Mouse (Mus musculus) T-helper 2 cell (primary cell): ENCODE data around the gene Cyp4f13.

Source experiments
- in situ Hi-C: fragments of 300-600 bp; cut with MboI, MseI; formaldehyde crosslinking; loops from one replicate; pipeline ENCODE4 v1.15.1; 2025; ENCODE audit warnings: high pct_unique_total_duplicates

Cyp4f13 gene

DNA sequence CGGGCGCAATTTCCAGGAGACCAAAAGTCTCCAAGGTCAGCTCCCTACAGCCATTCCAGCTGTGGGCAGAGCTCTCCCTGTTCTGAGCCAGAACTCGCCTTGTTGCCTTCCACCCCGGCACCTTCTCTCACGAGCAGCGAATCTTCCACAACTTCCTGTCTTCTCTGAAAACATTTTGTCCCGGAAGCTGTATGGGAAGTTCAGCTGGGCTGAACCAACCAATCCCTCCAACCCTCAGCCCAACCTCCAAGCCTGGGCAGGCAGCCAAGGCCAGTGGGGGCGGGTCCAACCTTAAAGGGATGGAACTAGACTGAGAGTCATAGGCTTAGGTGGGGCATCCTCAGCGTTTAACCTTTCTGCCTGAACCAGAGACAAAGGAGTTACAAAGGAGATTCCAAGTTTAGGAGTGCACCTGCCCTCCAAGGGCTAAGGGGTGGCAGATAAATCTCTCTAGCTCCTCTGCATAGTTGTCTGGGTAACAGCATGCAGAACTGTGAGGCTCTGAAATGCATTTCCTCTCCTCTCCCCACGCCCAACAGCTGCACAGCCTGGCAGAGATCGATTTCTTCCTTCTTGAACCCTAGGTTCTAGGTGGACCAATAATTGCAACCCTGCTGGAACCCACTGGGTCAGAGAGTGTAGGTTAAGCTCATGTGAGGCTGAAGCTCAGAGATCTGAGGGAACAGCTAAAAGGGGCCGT is at the start of gene Cyp4f13:
Gene Cyp4f13, minus strand, starts transcription at position 188 of the 700 bp plus-strand sequence.
- in situ Hi-C loops, result no loop called here

DNA sequence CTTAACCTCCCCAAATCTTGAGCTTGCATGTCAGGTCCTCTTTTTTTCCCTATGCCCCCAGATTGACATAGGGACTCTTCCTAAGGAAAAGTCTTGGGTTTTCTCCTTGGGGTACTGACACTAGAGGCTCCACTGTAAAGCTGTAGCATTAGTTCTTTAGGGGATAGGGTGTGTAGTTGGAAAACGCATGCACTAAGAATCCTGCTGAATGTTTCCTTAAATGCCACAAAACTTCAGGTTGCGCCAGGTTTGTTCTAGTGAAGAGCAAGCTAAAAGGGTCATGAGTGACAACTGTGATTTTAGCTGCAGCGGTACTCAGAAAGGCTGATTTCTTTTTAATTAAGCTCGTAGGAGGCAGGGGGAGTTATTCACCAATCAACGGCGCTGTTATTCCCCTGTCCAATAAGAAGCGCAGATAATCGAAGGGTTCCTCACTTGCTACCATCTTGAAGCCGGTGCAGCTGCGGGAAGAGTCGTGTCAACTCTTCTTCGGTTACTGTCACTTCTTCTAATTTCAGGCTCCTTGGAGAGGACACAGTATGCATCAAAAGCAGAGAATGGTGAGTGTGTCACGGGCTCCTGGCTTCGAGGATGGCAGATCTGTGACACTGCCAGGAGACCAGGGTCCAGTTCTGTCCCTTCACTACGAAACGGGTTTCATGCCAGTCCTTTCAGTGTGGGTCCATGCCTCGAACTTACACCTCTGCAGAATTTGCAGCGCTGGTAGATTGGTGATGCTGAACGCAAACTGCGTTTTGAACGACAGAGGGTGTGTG is 45.7 kb upstream of the Cyp4f13 start, which contains the start of gene Zfp952:
Gene Zfp952, plus strand, starts transcription at position 431 of the 776 bp plus-strand sequence.
- in situ Hi-C loops, result no loop called here

DNA sequence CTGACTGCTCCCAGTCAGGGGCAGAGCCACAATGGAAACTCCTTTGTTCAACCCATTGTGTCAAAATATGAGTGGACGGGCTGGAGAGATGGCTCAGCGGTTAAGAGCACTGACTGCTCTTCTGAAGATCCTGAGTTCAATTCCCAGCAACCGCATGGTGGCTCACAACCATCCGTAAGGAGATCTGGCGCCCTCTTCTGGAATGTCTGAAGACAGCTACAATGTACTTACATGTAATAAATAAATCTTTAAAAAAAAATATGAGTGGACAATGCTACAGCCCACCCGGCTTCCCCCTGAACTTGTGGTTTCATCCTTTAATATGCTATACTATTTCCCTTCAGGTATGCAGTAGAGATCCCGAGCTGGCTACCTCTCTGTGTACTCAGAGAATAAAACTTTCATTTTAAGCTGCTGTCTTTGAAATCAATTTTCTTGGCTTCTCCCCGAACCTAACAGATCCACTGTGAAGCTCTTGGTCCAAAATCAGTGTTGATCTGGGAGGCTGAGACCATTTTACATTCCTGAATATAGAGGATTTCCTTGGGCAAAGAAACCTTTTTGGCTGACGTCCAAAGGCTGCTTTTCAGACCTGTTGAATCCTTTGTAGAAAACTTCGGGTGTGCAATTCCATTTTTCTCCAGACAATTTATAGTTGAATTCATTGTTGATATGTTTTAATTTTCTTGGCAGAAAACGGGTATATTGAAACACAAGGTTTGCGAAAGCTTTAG is 44.9 kb upstream of the Cyp4f13 start:
- in situ Hi-C loops, result no loop called here

DNA sequence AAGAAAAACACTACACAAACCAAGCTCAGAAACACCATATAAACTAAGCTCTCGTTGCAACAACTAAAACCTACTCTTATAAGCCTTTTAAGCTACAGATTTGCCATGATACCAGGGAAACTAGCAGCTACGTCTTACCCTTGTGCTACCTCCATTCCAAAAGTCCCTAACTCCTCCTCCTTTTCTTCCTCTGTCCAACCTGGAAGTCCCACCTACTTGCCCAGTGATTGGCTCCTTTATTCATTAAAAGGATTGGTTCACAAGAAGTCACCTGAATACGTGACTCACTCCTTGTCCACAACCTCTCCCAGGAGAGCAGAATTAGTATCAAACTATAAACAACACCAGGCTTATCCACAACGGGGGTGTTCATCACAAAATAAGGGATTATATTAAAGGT is 39.1 kb upstream of the Cyp4f13 start:
- in situ Hi-C loops, result loop anchor here (10.0 kb wide), 1 partner anchor 82 kb away; no protein-coding TSS in a partner anchor

DNA sequence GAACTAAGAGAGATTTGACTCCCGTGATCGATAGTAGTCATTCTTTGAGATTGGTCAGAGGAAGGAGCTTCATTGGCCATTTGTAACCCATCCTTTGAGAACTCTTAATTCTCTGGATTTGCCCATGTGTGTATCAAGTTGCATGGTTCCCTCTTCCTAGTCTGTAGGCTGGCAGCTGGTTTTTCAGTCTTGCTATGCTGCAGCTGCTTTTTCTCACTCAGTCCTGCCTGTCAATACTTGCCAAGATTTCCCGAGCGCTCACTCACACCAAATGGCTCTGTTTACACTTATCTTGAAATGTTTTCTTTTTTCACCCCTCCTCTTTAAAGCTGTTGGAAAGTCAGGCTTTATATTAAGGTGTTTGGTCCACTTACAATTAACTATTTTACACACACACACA is 34.2 kb upstream of the Cyp4f13 start:
- in situ Hi-C loops, result loop anchor here (10.0 kb wide), 1 partner anchor 77 kb away; no protein-coding TSS in a partner anchor

DNA sequence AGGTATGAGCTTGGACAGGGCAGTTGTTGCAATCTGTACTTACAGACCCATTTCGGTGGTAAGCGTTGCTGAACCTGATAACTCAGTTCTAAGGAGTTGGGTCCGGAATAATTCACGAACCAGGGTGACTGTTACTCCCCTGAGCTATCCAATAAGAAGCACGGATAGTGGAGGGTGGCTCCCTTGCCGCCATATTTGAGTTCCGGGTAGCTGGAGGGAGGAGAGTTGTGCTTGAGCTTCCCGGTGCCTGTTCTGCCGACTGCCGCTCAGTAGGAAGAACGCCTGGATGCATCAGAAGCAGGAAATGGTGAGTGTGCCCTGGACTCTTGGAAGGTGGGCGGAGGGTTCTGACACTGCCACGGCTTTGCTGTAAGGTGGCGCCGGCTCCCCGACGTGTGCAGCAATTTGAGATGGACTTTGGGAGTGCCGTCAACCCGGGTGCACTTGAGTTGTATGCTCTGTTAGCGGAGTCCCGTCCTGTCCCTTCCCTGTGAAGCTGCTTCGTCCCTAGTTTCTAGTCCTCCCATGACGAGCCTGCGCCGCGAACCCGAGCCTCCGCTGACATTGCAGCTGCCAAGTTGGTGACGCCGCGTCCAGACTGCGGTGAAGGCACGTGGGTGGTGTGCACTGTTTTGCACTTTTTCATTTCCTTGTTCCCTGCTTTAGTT is 18.6 kb upstream of the Cyp4f13 start, which contains the start of gene Zfp472:
Gene Zfp472, plus strand, starts transcription at position 192 of the 668 bp plus-strand sequence.
- in situ Hi-C loops, result no loop called here

DNA sequence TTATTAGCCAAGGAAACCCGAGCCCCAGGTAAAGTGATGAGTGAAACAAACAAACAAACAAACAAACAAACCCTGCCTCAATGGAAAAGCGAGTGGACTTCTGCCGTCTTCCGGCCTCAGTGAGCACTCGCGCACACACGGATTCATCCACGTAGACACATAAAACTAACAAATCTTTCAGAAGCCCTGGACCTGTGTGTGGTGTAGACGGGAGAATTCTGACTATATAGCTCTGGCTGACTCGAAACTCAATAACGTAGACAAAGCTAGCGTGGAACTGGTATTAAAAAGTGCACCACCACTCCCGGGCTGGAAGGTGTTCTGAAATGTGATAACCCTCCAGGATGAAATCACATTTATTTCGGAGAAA is 18.0 kb upstream of the Cyp4f13 start:
- in situ Hi-C loops, result no loop called here

DNA sequence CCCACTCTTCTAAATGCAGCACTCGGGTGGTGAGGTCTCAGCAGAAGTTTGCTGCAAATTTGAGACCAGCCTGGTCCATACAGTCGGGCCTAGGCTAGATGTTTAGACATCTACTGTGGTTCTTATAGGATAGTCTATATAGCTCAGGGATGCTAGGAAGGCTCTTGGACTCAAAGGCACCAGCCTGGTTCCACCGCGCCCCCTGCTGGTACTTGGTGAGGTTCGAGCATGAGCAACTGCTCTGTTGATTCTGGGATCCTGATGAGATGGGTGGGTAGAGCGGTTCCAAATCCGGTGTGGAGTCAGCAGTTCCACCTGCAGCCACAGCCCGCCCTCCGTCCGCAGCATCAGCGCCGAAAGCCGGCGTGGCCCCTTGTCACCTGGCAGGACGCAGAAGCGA is 4.2 kb upstream of the Cyp4f13 start:
- in situ Hi-C loops, result no loop called here

DNA sequence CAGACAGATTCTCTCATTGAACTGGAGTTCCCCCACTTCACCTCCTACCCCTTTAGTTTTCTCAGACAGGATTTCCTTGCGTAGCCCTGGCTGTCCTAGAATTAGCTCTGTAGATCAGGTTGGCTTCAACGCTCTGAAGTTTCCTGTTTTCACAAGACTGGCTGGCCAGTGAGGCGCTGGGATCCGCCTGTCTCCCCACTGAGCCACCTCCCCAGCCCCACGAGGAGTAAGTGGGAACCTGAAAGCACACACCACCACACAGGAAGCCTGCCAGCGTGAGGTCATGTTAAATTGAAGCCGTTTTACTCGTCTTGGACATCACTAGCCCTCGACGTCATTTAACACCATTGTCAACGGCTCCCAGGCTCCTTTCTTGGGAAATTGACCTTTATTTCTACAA is 3.8 kb upstream of the Cyp4f13 start:
- in situ Hi-C loops, result no loop called here

DNA sequence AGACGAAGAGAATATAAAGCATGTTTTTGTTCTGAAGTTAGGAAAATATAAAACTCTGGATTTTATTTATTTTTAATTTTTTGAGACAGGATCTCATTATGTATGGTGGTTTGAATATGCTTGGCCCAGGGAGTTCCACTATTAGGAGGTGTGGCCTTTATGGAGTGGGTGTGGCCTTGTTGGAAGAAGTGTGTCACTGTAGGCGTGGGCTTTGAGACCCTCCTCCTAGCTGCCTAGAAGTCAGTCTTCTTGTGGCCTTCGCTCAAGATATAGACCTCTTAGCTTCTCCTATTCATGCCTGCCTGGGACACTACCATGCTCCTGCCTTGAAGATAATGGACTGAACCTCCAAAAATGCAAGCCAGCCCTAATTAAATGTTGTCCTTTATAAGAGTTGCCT is 2.9 kb upstream of the Cyp4f13 start:
- in situ Hi-C loops, result no loop called here

DNA sequence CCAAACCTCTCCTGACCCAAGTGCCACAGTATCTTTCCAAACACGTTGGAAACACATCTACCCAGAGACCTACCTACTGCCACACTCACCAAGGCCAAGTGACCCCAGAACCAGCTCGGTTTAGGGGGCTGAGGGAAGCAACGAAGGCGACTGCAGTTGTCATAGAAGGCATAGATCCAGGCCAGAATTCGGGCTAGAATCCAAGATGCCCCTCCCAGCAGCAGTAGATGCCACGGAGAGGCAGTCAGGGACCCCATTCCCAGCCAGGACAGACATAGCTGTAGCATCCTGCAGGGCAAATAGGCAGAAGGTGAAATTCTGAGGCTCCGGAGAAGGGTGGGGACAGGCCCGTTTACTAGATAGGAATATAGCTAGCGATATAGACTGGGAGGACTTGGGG is 486 bp downstream of the Cyp4f13 start:
- in situ Hi-C loops, result no loop called here

DNA sequence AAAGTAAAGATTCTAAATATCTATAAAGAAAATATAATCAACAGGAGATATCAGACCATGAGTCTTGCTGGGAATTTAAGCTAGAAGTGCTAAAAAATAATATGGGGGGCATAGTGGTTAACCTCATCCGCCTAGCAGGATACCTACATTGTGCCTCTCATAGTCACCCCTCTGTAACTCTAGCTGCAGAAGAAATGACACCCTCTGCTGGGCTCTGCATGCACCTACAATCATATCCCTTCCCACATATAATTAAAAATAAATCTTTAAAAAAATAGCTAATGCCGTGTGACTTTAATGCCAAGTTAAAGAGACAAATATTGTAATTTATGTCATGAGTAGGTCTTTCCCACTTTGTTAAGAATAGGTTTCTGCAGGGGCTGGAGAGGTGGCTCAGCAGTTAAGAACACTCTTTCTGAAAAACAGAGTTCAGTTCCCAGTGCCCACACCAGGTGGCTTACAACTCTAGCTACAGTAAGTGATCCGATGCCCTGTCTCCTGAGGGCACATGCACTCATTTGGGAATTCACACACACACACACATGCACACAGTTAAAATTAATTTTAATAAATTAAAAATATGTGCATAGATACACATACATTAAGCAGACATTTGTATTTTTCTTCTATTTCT is 2.7 kb downstream of the Cyp4f13 start:
- in situ Hi-C loops, result no loop called here

DNA sequence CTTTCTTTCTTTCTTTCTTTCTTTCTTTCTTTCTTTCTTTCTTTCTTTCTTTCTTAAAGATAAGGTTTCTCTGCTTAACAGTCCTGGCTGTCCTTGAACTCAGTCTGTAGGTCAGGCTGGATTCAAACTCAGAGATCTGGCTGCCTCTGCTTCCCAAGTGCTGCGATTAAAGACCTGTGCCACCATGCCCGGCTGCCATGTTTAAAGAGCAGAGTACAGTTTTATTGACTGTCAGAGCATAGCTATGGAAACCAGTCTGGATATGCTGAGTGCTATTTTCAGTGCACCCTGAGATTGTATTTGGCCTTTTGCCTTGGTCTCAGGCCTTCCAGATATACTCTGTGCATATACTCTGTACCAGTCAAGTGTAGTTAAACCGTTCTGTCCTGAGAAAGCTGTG is 3.5 kb downstream of the Cyp4f13 start:
- in situ Hi-C loops, result no loop called here

DNA sequence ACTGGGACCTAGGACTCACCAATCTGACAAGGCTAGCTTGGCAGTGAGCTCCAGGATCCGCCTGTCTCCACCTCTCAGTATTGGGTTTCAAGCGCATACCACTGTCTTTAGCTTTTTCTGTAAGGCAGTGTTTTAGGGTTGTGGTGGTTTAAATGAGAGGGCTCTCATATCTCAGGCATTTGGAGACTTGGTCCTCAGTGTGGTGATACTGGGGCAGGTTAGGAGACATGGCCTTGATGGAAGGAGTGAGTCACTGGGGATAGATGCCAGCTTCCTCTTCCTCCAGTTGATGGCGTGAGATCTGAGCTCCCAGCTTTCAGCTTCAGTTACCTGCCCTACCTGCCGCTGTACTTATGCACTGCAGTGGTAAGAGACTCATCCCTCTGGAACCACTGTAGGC is 7.4 kb downstream of the Cyp4f13 start:
- in situ Hi-C loops, result loop anchor here (5.0 kb wide), 1 partner anchor 303 kb away; no protein-coding TSS in a partner anchor

DNA sequence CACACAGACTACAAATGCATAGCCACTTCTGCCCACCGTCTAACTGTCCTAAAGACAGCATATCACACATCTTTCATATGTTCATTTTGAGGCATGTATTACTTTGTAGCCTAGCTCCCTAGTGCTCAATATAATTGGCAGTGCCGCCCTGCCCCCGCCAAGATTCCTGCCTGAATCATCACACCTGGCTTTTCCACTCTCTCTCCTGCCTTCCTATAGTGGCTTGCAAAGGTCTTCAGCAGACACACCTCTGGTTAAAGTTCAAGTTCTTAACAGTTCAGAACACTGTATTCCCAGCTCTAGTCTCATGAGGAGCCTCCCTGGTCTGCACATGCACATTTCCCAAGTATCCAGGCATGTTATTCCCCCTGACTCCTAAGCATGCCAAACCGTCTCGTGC is 19.4 kb downstream of the Cyp4f13 start:
- in situ Hi-C loops, result no loop called here

DNA sequence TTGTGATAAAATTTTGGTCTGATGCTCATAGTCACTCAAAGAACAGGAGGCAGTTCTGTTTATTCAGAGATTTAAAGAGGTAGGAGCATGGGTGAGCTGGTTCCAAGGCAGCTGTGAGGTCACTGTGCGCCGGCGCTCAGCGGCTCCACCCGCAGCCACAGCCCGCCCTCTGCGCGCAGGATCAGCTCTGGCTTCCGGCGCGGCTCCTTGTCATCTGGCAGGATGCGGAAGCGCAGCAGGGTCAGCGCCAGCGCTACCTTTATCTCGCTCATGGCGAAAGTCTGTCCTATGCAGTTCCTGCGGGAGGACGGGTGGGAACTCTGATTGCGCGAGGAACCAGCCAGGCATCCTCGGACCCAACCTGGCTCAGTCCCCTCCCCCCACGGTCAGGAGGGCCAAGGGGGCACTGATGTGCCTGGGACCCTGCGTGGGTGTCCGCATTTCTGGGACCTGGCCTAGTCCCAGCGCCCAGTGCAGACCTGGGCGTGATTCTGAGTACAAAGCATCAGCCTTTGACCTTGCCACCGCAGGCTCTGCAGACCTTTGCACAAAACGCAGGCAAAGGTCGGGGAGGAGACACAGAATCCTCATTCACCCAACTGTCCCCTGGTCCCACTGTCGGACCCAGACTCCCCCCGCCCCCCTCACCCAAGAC is 22.4 kb downstream of the Cyp4f13 start:
- in situ Hi-C loops, result no loop called here

DNA sequence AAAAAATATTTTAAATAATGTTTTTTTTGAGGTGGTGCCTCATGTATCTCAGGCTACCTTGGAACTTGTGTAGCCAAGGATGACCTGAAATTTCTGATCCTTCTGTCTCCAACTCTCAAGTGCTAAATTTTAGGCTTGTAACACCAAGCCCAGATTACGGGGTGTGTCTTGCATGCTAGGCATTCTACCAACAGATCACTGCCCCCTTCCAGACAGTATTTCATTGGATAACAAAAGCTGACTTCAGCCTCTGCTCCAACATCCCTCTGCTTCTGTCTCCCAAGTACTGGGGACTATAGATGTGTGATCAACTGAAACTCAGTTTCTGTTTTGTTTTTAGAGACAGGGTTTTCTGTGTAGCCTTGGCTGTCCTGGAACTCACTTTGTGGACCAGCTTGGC is 23.5 kb downstream of the Cyp4f13 start:
- in situ Hi-C loops, result no loop called here

DNA sequence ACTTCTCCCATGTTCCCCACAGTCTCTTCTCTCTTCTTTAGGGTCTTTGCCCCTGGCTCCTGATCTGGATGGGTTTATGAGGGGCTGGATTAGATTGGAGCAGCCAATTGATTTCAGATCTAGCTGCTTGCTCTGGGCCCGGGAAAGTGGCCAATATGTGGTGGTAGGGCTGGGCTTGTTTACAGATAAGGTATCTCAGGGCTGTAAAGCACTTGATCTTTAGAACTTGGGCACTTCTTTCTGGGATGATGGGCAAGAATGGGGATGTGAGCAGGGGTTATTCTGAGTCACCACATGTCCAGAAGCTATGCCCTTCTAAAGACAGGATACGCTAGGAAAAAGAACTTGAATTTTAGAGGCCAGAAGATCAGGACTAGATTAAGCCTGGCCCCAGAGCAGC is 28.1 kb downstream of the Cyp4f13 start:
- in situ Hi-C loops, result no loop called here

DNA sequence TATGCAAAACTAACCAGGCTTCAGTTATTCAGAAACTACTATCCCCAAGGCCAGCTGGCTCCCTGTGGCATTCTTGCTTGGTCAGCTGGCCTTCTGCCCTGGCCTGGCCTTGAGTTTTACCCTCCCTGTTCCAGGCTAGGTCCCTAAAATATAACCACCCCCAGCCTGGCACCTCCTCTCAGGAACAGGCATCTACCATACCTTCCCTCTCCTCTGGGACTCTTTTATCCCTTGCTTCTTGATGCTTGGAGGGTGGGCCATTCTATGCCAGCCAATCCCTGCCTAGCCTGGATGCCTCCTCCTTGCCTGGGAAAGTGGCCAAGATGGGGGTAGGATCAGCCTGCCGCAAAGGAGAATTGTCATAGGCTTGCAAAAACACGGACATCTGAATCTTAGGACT is 30.1 kb downstream of the Cyp4f13 start, which contains the start of gene Cyp4f14:
Gene Cyp4f14, minus strand, starts transcription at position 212 of the 400 bp plus-strand sequence.
- in situ Hi-C loops, result no loop called here

DNA sequence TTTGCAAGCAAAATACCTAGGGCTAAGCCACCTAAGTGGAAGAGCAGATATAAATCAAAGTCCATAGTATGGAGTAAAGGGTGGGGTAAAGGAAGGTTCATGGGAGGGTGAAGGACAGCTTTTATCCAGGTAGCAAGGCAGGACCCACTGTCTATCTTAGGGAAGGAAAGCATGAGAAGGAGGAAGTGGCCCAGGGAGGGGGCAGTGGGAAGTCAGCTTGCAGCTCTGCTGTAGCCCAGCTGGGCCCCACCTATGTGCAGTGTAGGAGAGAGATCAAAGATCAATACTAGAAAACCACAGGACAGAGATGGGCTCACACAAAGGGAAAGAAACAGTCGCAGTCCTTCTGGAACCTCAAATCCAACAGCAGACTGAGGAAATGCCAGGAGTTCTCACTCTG is 31.1 kb downstream of the Cyp4f13 start:
- in situ Hi-C loops, result no loop called here
